Mouse (Mus musculus): ENCODE measurements around the gene Col23a1. TPM values are rescaled to one million over a fixed set of nuclear protein-coding genes. Genes with fewer than 3 reads are reported as not detected.

The Col23a1 gene
- under 1 TPM in 20 of 26 experiments, not detected in 6; 0.12 to 0.82 (median 0.39) TPM for total RNA-seq (2018; cell fraction: chromatin; rRNA removed)
- total RNA-seq (2018; cell fraction: cytosol; rRNA removed): under 1 TPM; 0.08 to 0.90 (median 0.43) TPM
- total RNA-seq (2018; cell fraction: nucleus; rRNA removed): 1 to 10 TPM in 3 of 26 experiments, under 1 TPM in 23; 0.11 to 1.4 (median 0.38) TPM
- polyA plus RNA-seq (2018): 0.21 to 0.40 TPM (median 0.35 TPM) in 3 replicates

DNA sequence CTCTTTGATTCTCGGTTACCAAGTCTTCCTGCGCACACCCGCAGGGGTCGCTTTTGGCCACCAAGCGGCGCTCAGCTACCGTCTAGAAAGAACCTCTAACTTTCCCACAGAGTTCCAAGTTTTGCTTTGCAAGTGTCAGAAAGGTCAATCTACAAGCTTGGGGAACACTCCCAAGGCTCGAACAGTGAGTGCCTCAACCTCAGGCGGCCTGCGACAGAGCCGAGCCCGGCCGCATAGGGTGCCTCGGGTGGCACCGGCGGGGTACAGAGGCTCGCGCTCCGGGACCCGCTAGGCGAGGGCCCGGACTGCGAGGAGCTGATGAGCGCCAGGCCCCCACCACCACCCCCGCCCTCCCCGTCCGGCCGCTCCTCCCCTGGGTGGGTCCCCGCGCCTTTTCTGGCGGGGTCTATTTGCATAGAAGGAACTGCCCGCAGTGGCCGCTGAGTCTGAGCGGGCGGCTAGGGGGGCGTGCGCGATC lies at the start of gene Col23a1:
Gene Col23a1, plus strand, starts transcription at position 357 of the 478 bp plus-strand sequence.
- Histone ChIP-seq H3K36me3 (ENCODE audit: inconsistent target) (no peaks in the 10 kb centered on the region), H3K27ac (no peak within 1 kb of the TSS), H3K79me2 (ENCODE audit: inconsistent target) (no peaks in the 10 kb centered on the region), H3K4me3 (ENCODE audit: inconsistent target) (peak within 1 kb of the TSS; percentile 5; the same call in 1 of the 2 replicates)
- WGBS (ENCODE audit: missing documents): 0% methylated on average over 30 of the region's 38 CpGs

DNA sequence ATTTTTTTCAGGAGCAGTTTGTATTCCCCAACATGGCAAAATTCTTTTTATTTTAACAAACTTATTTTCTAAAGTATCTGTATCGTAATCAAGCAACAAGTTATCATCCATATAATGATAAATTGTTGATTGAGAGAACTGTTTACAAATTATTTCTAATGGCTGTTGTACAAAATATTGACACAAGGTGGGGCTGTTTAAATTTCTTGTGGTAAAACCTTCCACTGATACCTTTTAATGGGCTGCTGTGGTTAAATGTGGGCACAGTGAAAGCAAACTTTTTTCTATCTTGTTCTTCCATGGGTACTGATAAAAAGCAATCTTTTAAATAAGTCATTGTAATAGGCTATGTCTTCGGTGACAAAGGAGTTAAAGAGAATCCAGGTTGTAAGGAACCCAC lies 46.8 kb upstream of the Col23a1 start:
- H3K36me3 ChIP-seq (ENCODE audit: inconsistent target): no peaks in the 10 kb centered on the region
- 92% methylated on average over 2 of the region's 2 CpGs for WGBS (ENCODE audit: missing documents)
- no peak overlapping the region for H3K27ac ChIP-seq
- no peak overlapping the region for H3K4me3 ChIP-seq (ENCODE audit: inconsistent target)
- H3K79me2 ChIP-seq (ENCODE audit: inconsistent target): no peaks in the 10 kb centered on the region

DNA sequence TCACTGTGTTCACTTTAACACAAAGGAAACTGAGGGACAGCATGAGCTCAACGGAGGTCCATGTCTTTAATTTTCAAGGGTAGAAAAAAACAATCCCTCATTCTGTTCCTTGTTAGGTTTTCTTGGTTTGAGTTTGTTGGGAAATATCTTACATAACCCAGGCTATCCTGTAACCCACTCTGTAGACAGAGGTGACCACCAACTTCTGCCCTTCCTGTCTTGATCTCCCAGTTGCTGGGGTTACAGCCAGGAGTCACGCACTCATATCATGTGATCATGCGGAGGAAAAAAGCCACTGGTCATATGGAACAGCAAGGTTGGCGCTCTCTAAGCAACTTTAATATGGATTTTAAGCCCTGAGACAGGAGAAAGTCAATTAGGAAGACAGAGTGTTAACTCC lies 32.7 kb upstream of the Col23a1 start:
- Histone ChIP-seq H3K36me3 (ENCODE audit: inconsistent target) (no peaks in the 10 kb centered on the region), H3K79me2 (ENCODE audit: inconsistent target) (no peaks in the 10 kb centered on the region), H3K4me3 (ENCODE audit: inconsistent target) (no peak overlapping the region), H3K27ac (no peak overlapping the region)
- 52% methylated on average over 4 of the region's 4 CpGs for WGBS (ENCODE audit: missing documents)

DNA sequence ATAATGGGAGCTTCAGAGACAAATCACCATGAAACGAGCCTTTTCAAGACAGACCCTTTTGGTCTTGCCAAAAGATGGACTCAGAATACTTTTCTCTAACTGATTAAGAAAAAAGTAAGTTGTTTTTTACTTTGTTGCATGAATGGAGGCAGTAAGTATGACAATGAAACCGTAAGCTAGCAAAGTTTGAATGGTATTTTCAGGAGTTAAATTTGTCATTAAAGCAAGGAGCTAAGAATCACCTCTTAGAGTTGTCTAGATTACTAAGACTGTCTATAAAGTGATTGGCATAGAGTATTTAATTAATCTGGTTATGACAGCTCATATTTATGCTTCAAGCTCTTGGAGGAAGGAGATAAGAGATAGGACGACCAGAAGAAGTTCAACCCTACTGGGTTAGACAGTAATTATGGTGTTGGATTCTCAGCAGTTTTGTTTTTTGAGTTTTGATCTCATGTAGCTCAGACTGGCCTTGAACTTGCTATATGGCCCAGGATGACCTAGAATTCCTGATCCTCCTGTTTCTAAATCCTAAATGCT lies 28.0 kb upstream of the Col23a1 start, which contains the start of gene Clk4:
Gene Clk4, plus strand, starts transcription at position 51 of the 540 bp plus-strand sequence.
- H3K4me3 ChIP-seq (ENCODE audit: inconsistent target): peak within 1 kb of the TSS; percentile 73
- no peaks in the 10 kb centered on the region for H3K36me3 ChIP-seq (ENCODE audit: inconsistent target)
- H3K27ac ChIP-seq: peak within 1 kb of the TSS; percentile 61
- 88% methylated on average over 3 of the region's 3 CpGs for WGBS (ENCODE audit: missing documents)
- H3K79me2 ChIP-seq (ENCODE audit: inconsistent target): peaks cover 38% of the 10 kb centered on the region

DNA sequence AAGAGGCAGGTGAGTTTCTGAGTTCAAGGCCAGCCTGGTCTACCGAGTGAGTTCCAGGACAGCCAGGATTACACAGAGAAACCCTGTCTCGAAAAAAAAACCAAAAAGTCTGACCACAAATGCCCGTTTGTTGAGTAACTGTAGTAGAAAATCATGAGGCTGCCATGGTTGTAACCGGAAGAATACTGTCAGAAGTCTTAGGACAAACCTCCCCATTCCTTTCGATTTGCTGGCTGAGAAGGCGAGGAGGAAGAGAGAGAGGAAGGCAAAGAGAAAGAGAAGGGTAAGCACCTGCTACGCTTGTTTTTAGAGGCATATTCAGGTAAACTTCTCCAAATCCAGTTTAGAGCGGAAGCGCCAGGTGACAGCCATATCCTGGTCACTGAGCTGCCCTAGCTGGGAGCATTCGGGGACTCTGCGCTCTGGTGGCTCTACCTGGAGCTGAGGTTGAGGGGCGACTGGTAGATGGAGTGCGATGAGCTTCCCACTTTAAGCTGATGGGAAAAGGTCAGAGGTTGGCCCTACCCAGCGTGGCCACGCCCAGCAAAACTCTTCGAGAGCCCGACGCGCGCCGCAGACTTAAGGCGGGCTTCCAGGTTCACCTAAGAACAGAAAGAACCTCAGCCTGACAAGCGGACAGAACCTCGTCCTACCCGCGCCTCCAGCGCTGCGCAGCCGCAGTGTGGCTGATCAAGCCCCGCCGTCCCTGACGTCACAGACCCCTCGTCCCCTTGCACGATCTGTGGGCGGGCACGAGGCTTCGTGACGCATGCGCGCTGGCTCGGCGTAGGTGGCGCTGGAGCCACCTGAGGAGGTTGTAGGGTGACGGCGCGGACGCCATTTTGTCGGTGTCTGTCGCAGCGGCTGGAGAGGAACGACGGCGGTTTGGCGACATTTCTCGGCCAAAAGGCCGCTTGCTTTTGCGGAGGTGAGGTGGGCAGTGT lies 27.1 kb upstream of the Col23a1 start, which contains the start of gene BC049762:
Gene BC049762, minus strand, starts transcription at position 705 of the 944 bp plus-strand sequence.
- H3K36me3 ChIP-seq (ENCODE audit: inconsistent target): 0 out of 2 replicates have a peak, but pooled peaks cover 1% of the 10 kb centered on the region
- WGBS (ENCODE audit: missing documents): under 1% methylated on average over 55 of the region's 57 CpGs
- peak within 1 kb of the TSS; percentile 73 for H3K4me3 ChIP-seq (ENCODE audit: inconsistent target)
- H3K27ac ChIP-seq: peak within 1 kb of the TSS; percentile 71
- H3K79me2 ChIP-seq (ENCODE audit: inconsistent target): peaks cover 46% of the 10 kb centered on the region

DNA sequence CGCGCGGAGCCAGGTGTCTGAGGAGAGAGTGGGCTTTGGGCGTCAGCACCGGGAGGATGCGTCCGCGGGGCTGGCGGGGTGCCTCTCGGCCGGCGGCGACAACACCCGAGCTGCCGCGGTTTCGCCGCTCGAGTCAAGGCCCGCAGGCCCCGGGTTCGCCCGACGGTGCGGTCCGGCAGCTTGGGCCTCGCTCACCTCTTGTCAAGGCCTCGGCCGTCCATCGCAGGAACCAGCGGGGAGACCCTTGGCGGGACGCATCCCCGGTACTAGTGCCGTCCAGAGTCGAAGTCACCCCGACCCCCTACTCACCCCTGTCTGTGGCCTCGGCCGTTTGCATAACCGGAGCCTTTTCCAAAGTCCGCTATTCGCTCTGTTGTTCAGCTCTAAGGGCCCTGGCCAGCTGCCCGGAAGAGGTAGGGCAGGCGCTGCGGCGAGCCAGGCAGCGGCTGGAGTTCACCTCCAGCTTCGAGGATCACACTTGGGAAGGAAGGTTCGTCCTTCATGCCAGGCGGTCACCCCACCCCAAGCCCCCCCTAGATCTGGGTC lies 26.4 kb upstream of the Col23a1 start:
- under 1% methylated on average over 47 of the region's 50 CpGs for WGBS (ENCODE audit: missing documents)
- peaks cover 6% of the 10 kb centered on the region for H3K36me3 ChIP-seq (ENCODE audit: inconsistent target)
- H3K79me2 ChIP-seq (ENCODE audit: inconsistent target): peaks cover 54% of the 10 kb centered on the region
- H3K27ac ChIP-seq: peak overlapping the region; percentile 71
- H3K4me3 ChIP-seq (ENCODE audit: inconsistent target): peak overlapping the region; percentile 73

DNA sequence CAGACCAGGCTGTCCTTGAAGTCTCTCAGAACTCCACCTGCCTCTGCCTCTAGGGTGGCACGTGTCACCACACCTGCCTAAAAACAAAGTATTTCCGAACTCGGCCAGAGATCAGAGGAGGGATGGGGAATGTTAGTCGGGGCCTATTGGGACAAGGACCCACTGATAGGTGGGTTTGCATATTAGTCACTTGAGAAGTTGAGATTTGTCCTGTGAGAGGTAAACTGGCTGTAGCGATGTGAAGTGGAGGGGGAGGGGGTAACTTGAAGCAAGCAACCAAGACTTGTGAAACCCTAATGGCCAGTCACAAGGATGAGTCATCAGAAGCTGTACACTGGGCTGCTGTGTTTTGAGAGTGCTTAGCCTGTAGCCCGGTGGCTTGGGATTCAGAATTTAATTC lies 25.4 kb upstream of the Col23a1 start:
- Histone ChIP-seq H3K79me2 (ENCODE audit: inconsistent target) (peaks cover 64% of the 10 kb centered on the region), H3K4me3 (ENCODE audit: inconsistent target) (peak overlapping the region; percentile 73), H3K27ac (peak overlapping the region; percentile 71), H3K36me3 (ENCODE audit: inconsistent target) (peaks cover 16% of the 10 kb centered on the region)
- 4% methylated on average over 6 of the region's 6 CpGs for WGBS (ENCODE audit: missing documents)

DNA sequence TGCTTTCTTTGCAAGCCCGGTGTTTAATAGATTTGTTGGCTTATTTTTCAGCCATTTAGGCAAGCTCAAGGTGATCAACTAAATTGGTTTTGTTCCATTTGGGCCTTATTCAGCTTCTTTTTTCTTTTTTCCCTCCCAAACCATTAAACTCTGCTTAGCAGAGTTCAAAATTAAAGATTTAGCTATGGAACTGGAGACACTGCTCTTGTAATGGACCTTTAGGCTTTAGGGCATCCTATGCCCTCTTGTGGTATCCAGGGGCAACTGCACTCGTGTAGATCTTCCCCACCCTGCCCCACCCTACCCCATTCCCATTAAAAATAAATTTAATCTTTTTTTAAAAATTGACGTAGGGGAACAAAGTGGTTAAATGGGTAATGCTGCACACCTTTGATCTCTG lies 24.4 kb upstream of the Col23a1 start:
- Histone ChIP-seq H3K27ac (peak overlapping the region; percentile 71), H3K79me2 (ENCODE audit: inconsistent target) (peaks cover 74% of the 10 kb centered on the region), H3K36me3 (ENCODE audit: inconsistent target) (peaks cover 21% of the 10 kb centered on the region), H3K4me3 (ENCODE audit: inconsistent target) (peak overlapping the region; percentile 73; the same call in 1 of the 2 replicates)
- WGBS (ENCODE audit: missing documents): 28% methylated on average over 3 of the region's 3 CpGs

DNA sequence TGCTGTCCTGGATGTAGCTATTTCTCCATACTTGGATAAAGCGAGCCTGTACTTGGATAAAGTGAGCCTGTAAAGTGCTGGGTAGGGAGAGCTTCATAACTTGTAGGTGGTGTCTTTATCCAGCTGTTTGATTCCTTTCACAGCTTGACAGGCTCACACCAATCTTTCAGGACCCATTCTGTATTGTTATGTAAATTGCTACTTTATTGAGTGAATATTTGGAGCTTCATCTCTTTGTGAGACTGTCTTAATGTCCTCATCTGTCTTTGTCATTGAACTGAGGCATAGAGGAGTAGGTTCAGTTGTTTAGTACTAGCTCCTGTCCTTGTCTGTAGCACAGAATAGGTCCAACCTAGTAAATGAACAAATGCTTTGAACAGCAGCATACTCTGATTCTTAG lies 15.3 kb upstream of the Col23a1 start:
- Histone ChIP-seq H3K79me2 (ENCODE audit: inconsistent target) (peaks cover 47% of the 10 kb centered on the region), H3K4me3 (ENCODE audit: inconsistent target) (no peak overlapping the region), H3K36me3 (ENCODE audit: inconsistent target) (peaks cover 78% of the 10 kb centered on the region), H3K27ac (no peak overlapping the region)
- 100% methylated on average over 1 of the region's 1 CpGs for WGBS (ENCODE audit: missing documents)

DNA sequence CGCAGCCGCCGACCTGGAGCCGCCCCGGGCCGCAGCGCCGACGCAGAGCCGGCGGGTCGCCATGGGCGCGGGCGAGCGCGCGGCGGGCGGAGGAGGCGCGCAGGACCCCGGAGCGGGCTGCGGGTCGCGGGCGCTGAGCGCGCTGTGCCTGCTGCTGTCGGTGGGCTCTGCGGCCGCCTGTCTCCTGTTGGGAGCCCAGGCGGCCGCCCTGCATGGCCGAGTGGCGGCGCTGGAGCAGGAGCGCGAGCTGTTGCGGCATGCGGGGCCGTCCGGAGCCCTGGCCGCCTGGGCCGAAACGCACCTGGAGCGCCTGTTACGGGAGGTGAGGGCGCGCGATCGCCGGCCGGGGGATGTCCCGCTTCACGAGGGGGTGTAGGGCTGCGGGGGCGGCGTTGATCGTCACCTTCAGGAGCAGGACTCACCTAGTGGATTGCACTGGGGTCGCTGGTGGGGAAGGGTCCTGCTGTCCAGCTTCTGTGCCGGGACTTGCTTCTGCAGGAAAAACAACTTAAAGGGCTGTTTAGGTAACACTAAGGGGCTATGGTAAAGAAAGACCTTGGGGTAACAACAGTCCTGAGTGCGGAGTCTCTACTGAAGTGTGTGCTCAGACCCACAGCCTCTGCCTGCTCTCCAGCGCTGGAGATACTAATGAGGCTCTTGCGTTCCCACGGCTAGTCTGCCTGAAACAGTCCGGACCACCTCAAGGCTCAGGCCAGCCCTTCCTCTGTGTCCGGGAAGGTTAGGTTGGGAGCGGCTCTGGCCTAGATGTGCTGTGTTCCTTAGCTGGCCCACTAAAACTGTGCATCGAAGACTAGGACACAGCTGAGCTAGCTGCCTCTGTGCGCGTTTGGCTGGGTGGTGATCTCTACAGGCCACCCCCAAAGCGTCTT lies 591 bp downstream of the Col23a1 start:
- Histone ChIP-seq H3K79me2 (ENCODE audit: inconsistent target) (no peaks in the 10 kb centered on the region), H3K36me3 (ENCODE audit: inconsistent target) (no peaks in the 10 kb centered on the region), H3K27ac (no peak overlapping the region), H3K4me3 (ENCODE audit: inconsistent target) (no peak overlapping the region)
- WGBS (ENCODE audit: missing documents): 8% methylated on average over 53 of the region's 74 CpGs

DNA sequence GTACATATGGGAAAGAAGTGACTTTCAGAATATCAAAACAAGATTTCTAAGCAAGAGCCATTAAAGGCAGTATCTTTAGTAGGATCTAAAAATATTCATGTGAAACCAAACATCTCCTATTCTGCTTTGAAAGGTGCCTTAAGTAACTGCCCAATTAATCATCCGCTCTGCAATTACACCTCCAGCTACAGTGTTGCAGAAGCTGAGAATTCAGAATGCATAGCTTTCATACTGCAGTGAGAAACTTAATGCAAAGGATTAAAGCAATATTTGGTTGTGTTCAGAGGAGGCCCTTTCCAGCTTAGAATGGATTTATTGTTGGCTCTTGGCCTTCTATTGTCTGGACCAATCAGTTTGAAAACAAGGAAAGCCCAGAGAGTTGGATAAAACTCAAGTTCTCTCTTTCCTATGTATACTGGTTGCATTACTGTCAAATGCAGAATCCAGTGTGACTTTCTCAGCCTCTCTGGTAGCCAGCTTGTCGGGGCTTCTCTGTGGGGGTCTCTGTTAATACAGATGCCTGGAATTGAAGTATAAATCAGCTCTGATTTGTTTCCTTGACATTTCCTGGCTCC lies 4.3 kb downstream of the Col23a1 start:
- H3K4me3 ChIP-seq (ENCODE audit: inconsistent target): no peak overlapping the region
- no peaks in the 10 kb centered on the region for H3K36me3 ChIP-seq (ENCODE audit: inconsistent target)
- H3K27ac ChIP-seq: no peak overlapping the region
- no peaks in the 10 kb centered on the region for H3K79me2 ChIP-seq (ENCODE audit: inconsistent target)
- WGBS (ENCODE audit: missing documents): 65% methylated on average over 2 of the region's 2 CpGs

DNA sequence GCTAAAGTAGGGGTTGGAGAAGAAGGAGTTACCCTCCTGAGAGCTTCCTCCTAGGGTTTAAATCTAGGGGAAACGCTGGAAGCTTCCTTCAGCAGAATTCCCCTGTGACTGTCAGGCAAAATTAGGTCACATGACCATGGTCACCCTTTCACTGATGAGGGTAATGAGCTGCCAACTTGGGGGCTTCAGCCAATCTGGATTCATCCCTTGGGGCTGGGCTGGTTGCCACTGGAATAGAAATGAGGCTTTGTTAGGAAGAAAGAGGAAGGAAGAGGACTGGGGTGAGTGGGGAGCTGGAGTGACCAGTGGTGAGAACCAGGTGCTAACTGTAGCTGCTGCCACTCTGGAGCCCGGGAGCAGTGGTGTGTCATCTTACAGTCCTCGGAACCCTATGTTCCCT lies 6.0 kb downstream of the Col23a1 start:
- WGBS (ENCODE audit: missing documents): 58% methylated on average over 3 of the region's 3 CpGs
- Histone ChIP-seq H3K36me3 (ENCODE audit: inconsistent target) (no peaks in the 10 kb centered on the region), H3K27ac (no peak overlapping the region), H3K4me3 (ENCODE audit: inconsistent target) (no peak overlapping the region), H3K79me2 (ENCODE audit: inconsistent target) (no peaks in the 10 kb centered on the region)

DNA sequence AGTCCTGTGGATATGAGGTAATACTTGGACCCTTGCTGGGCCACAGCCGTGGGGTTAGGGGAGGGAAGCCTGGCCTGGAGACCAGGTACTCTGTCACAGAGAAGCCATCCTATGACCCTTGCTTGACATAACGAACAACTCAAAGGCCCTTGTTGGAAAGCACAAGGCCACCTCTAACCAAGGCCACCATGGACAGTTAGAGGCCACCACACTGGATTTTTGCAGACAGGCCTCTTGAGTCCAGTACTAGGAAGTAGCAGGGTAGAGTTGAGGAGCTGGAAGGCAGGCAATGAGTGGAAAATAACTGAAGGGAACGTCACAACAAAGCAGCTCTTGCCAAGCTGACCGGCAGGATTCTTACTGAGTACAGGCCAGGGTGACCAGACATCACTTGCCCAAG lies 9.0 kb downstream of the Col23a1 start:
- 93% methylated on average over 4 of the region's 4 CpGs for WGBS (ENCODE audit: missing documents)

More for the DNA sequence above, 9.0 kb downstream of the Col23a1 start:
- no peak overlapping the region for H3K27ac ChIP-seq
- H3K4me3 ChIP-seq (ENCODE audit: inconsistent target): no peak overlapping the region
- no peaks in the 10 kb centered on the region for H3K36me3 ChIP-seq (ENCODE audit: inconsistent target)
- H3K79me2 ChIP-seq (ENCODE audit: inconsistent target): no peaks in the 10 kb centered on the region

All from macrophage (primary cell).